Mouse (Mus musculus) olfactory bulb, adult 2 months (tissue): ENCODE data around the gene Xkr7. TPM values are rescaled to one million over a fixed set of nuclear protein-coding genes. Genes with fewer than 3 reads are reported as not detected.
A peak's percentile ranks its signal among the peaks of the same experiment; 100 is the strongest.

Source experiments
- H3K27ac ChIP-seq: fragments of 200-500 bp; 2 replicates; pipeline ENCODE4 v1.5.1; 2012; ENCODE audit warnings: low read depth, low read length; ENCODE audit not compliant: insufficient read depth
- H3K4me1 ChIP-seq: fragments of 200-500 bp; 2 replicates; pipeline ENCODE4 v1.6.1; 2012; ENCODE audit warnings: low read length; ENCODE audit not compliant: control insufficient read depth, insufficient read depth
- H3K4me3 ChIP-seq: fragments of 200-500 bp; 2 replicates; pipeline ENCODE4 v1.5.1; 2012; ENCODE audit warnings: mild to moderate bottlenecking, low read depth, low read length, moderate library complexity; ENCODE audit not compliant: insufficient read depth
- CTCF ChIP-seq: fragments of 200-500 bp; IDR thresholded peaks from 2 replicates; pipeline ENCODE4 v1.5.1; 2012; ENCODE audit warnings: low read depth, mild to moderate bottlenecking, low read length, moderate library complexity; ENCODE audit not compliant: insufficient read depth
- POLR2A ChIP-seq: fragments of 200-500 bp; IDR thresholded peaks from 2 replicates; pipeline ENCODE4 v1.6.1; 2012; ENCODE audit warnings: mild to moderate bottlenecking, low read depth, low read length, moderate library complexity; ENCODE audit not compliant: insufficient read depth
- WGBS: fragments of 180-500 bp; shearing (Covaris S2); methylation state at CpG from one replicate; pipeline ENCODE4 v1.1.7; 2018; 5-methylcytosine and 5-hydroxymethylcytosine counted together
- polyA plus RNA-seq: library from polyadenylated mRNA; stranded (reverse); fragments of >200 nt; gene quantifications from 2 replicates; pipeline ENCODE4 v1.2.4, GENCODE M21; 2012; ENCODE audit warnings: low replicate concordance; ENCODE audit not compliant: missing spikeins, insufficient read depth, insufficient read length

Gene Xkr7
- polyA plus RNA-seq, 1 experiment = not detected

GRCm38 (mm10) chr2:153064190-153064970 is 32.7 kb downstream of the Xkr7 start:
- no peak overlapping the region for H3K27ac ChIP-seq

GRCm38 (mm10) chr2:153065747-153066508 is 34.3 kb downstream of the Xkr7 start, which contains the start of gene Ccm2l:
Ccm2l (plus strand) TSS chr2:153065955.
- TF ChIP-seq CTCF = no peak
- TF ChIP-seq POLR2A = no peak
- H3K4me3 ChIP-seq = peak within 1 kb of the TSS; percentile 0; the same call in 1 of the 2 replicates
- no peak within 1 kb of the TSS for H3K27ac ChIP-seq
- peaks cover 4% of the 10 kb centered on the region; the same call in 1 of the 2 replicates for H3K4me1 ChIP-seq
- 62% methylated on average over 12 of the region's 12 CpGs for WGBS

More at GRCm38 (mm10) chr2:153064190-153064970, 32.7 kb downstream of the Xkr7 start:
- no peak overlapping the region for H3K4me3 ChIP-seq
- 78% methylated on average over 9 of the region's 9 CpGs for WGBS
- no peaks in the 10 kb centered on the region for H3K4me1 ChIP-seq
- TF ChIP-seq POLR2A (no peak), CTCF (no peak)

- peaks cover 10% of the 10 kb centered on the region for H3K4me1 ChIP-seq
- TF ChIP-seq CTCF (no peak), POLR2A (no peak)
- H3K27ac ChIP-seq = no peak overlapping the region
- H3K4me3 ChIP-seq = no peak overlapping the region
- 68% methylated on average over 6 of the region's 6 CpGs for WGBS
These were observed 35.3 kb downstream of the Xkr7 start for GRCm38 (mm10) chr2:153066991-153067390.

- peaks cover 11% of the 10 kb centered on the region for H3K4me1 ChIP-seq
- WGBS = 10% methylated on average over 23 of the region's 23 CpGs
- H3K27ac ChIP-seq = no peak overlapping the region
- TF ChIP-seq CTCF = no peak
- no peak for TF ChIP-seq POLR2A
- H3K4me3 ChIP-seq = no peak overlapping the region
These were observed 39.3 kb downstream of the Xkr7 start for GRCm38 (mm10) chr2:153070762-153071490.

GRCm38 (mm10) chr2:153071491-153072184 is 40.0 kb downstream of the Xkr7 start:
- WGBS = 22% methylated on average over 67 of the region's 67 CpGs
- TF ChIP-seq POLR2A (no peak), CTCF (no peak)
- H3K4me3 ChIP-seq = peak overlapping the region; percentile 3; the same call in 1 of the 2 replicates
- H3K4me1 ChIP-seq = peaks cover 11% of the 10 kb centered on the region
- H3K27ac ChIP-seq = no peak overlapping the region

- no peak for TF ChIP-seq POLR2A
- TF ChIP-seq CTCF = no peak
- peaks cover 11% of the 10 kb centered on the region for H3K4me1 ChIP-seq
- WGBS = 90% methylated on average over 10 of the region's 10 CpGs
- no peak overlapping the region for H3K27ac ChIP-seq
- no peak overlapping the region for H3K4me3 ChIP-seq
These were observed 43.0 kb downstream of the Xkr7 start for GRCm38 (mm10) chr2:153074651-153075050.

- 75% methylated on average over 2 of the region's 2 CpGs for WGBS
- TF ChIP-seq POLR2A (no peak), CTCF (no peak)
- Histone ChIP-seq H3K4me3 (no peak overlapping the region), H3K27ac (no peak overlapping the region), H3K4me1 (peaks cover 8% of the 10 kb centered on the region)
These were observed 44.3 kb downstream of the Xkr7 start for GRCm38 (mm10) chr2:153075961-153076360.

- TF ChIP-seq POLR2A (no peak), CTCF (peak; percentile 53)
- Histone ChIP-seq H3K27ac (no peak overlapping the region), H3K4me3 (no peak overlapping the region), H3K4me1 (no peaks in the 10 kb centered on the region)
- whole genome bisulfite sequencing = 38% methylated on average over 32 of the region's 32 CpGs
These were observed 49.3 kb downstream of the Xkr7 start for GRCm38 (mm10) chr2:153080841-153081523.
